Comparison of ENCODE assay signal across 8 mouse cellular contexts in the genomic region with DNA sequence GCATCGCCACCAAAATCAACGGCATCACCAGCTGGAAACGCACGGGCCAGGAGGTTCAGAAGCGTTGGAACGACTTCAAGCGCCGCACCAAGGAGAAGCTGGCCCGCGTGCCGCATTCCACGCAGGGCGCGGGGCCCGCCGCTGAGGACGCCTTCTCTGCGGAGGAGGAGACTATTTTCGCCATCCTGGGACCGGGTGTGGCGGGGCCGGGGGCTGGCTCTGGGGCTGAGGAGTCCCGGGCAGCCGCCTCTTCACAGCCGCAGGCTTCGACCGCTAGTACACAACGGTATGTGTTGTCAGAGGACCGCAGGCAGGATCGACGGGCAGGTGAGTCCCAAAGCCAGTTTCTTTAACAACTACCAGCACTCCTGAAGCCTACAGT. TPM values are rescaled to one million over a fixed set of nuclear protein-coding genes. Genes with fewer than 3 reads are reported as not detected.
DNase-seq lines count a peak whose midpoint lies in the region; ATAC-seq lines count a peak whose summit lies in the region.

No protein-coding gene starts in this region.

- no peak for DNase-seq in kidney, adult 11 months
- DNase-seq in MN1 (ENCODE audit: low spot score): peak; percentile 36
- DNase-seq in heart, postnatal 4 days: peak; percentile 30

- no peaks in the 10 kb centered on the region for H3K9me3 ChIP-seq in kidney, embryonic 14.5 days (ENCODE audit: control insufficient read depth, low read length)
- H3K9me3 ChIP-seq in embryonic facial prominence, embryonic 12.5 days: no peaks in the 10 kb centered on the region
- H3K9me3 ChIP-seq in liver, embryonic 15.5 days (replicated peaks): no peaks in the 10 kb centered on the region
- no peaks in the 10 kb centered on the region for H3K9me3 ChIP-seq in stomach, embryonic 14.5 days (ENCODE audit: control insufficient read depth, low read depth, low read length)

- peaks cover 8% of the 10 kb centered on the region for H3K27me3 ChIP-seq in kidney, embryonic 14.5 days (ENCODE audit: control insufficient read depth, insufficient read depth, low read length)
- H3K27me3 ChIP-seq in embryonic facial prominence, embryonic 12.5 days: peaks cover 30% of the 10 kb centered on the region
- peaks cover 69% of the 10 kb centered on the region for H3K27me3 ChIP-seq in liver, embryonic 15.5 days
- H3K27me3 ChIP-seq in stomach, embryonic 14.5 days (ENCODE audit: control insufficient read depth, insufficient read depth, low read length): no peaks in the 10 kb centered on the region

- H3K4me1 ChIP-seq in kidney, embryonic 14.5 days (ENCODE audit: control insufficient read depth, insufficient read depth, low read length): peaks cover 9% of the 10 kb centered on the region; the same call in 1 of the 2 replicates
- peaks cover 12% of the 10 kb centered on the region; the same call in 1 of the 2 replicates for H3K4me1 ChIP-seq in embryonic facial prominence, embryonic 12.5 days
- peaks cover 22% of the 10 kb centered on the region for H3K4me1 ChIP-seq in liver, embryonic 15.5 days (replicated peaks)
- 0 out of 2 replicates have a peak, but pooled peaks cover 6% of the 10 kb centered on the region for H3K4me1 ChIP-seq in stomach, embryonic 14.5 days (ENCODE audit: control insufficient read depth, insufficient read depth, low read length)

- 3% methylated on average over 31 of the region's 31 CpGs for WGBS in kidney, embryonic 14.5 days
- WGBS in embryonic facial prominence, embryonic 12.5 days: 3% methylated on average over 25 of the region's 31 CpGs
- 3% methylated on average over 31 of the region's 31 CpGs for WGBS in liver, embryonic 15.5 days (ENCODE audit: insufficient replicate concordance)
- 2% methylated on average over 31 of the region's 31 CpGs for WGBS in stomach, embryonic 14.5 days

- no peak for ATAC-seq in kidney, embryonic 14.5 days (ENCODE audit: low FRiP score, low TSS enrichment)
- no peak for ATAC-seq in embryonic facial prominence, embryonic 12.5 days (ENCODE audit: insufficient number of reproducible peaks, insufficient read depth, low FRiP score, low TSS enrichment)
- ATAC-seq in liver, embryonic 15.5 days (ENCODE audit: insufficient read depth): no peak
- ATAC-seq in stomach, embryonic 14.5 days (ENCODE audit: insufficient number of reproducible peaks, insufficient read depth, low FRiP score, low read depth): no peak
- ATAC-seq in monocyte, adult 5-6 weeks (replicated peaks; ENCODE audit: insufficient number of reproducible peaks, low FRiP score, low TSS enrichment, poor library complexity, severe bottlenecking): no peak

- H3K27ac ChIP-seq in kidney, embryonic 14.5 days (ENCODE audit: low read depth, low read length): no peak overlapping the region
- no peak overlapping the region for H3K27ac ChIP-seq in embryonic facial prominence, embryonic 12.5 days
- H3K27ac ChIP-seq in liver, embryonic 15.5 days (replicated peaks): no peak overlapping the region
- no peak overlapping the region for H3K27ac ChIP-seq in stomach, embryonic 14.5 days (ENCODE audit: low read length)

- peak overlapping the region; percentile 52 for H3K4me3 ChIP-seq in kidney, embryonic 14.5 days (ENCODE audit: low read length)
- H3K4me3 ChIP-seq in embryonic facial prominence, embryonic 12.5 days: peak overlapping the region; percentile 48
- H3K4me3 ChIP-seq in liver, embryonic 15.5 days (replicated peaks): peak overlapping the region; percentile 54
- peak overlapping the region; percentile 48 for H3K4me3 ChIP-seq in stomach, embryonic 14.5 days (ENCODE audit: low read depth, low read length)

- 0 out of 2 replicates have a peak, but pooled peaks cover 4% of the 10 kb centered on the region for H3K36me3 ChIP-seq in kidney, embryonic 14.5 days (ENCODE audit: control insufficient read depth, insufficient read depth, low read length)
- 0 out of 2 replicates have a peak, but pooled peaks cover 7% of the 10 kb centered on the region for H3K36me3 ChIP-seq in embryonic facial prominence, embryonic 12.5 days
- H3K36me3 ChIP-seq in liver, embryonic 15.5 days (replicated peaks): no peaks in the 10 kb centered on the region; the same call in 1 of the 2 replicates
- H3K36me3 ChIP-seq in stomach, embryonic 14.5 days (ENCODE audit: control insufficient read depth, insufficient read depth, low read length): peaks cover 7% of the 10 kb centered on the region; the same call in 1 of the 2 replicates

- H3K4me2 ChIP-seq in kidney, embryonic 14.5 days (replicated peaks; ENCODE audit: low read depth, low read length): peak overlapping the region; percentile 84
- H3K4me2 ChIP-seq in embryonic facial prominence, embryonic 12.5 days (replicated peaks): peak overlapping the region; percentile 77
- H3K4me2 ChIP-seq in liver, embryonic 15.5 days: peak overlapping the region; percentile 78
- H3K4me2 ChIP-seq in stomach, embryonic 14.5 days (replicated peaks; ENCODE audit: low read depth, low read length): peak overlapping the region; percentile 88

- H3K9ac ChIP-seq in kidney, embryonic 14.5 days (ENCODE audit: low read depth, low read length): peak overlapping the region; percentile 58
- peak overlapping the region; percentile 57 for H3K9ac ChIP-seq in embryonic facial prominence, embryonic 12.5 days
- H3K9ac ChIP-seq in liver, embryonic 15.5 days: no peak overlapping the region
- no peak overlapping the region for H3K9ac ChIP-seq in stomach, embryonic 14.5 days (replicated peaks; ENCODE audit: low read depth, low read length)

RNA-seq across cellular contexts. Expression of a gene that starts 1.2 kb away (rescaled TPM):
- 3.9 and 4.9 TPM in 2 replicates for polyA plus RNA-seq in kidney, embryonic 14.5 days (2014; fragmentation: Nextera tagmentation; extraction: Ambion mirVana)
- 7.7 and 9.8 TPM in 2 replicates for polyA plus RNA-seq in embryonic facial prominence, embryonic 12.5 days (2016; fragmentation: Nextera tagmentation; extraction: Ambion mirVana)
- 1 to 10 TPM; 1.4 to 1.5 TPM for total RNA-seq in heart, postnatal 4 days (2021)
- polyA plus RNA-seq in liver, embryonic 15.5 days (2015; fragmentation: Nextera tagmentation; extraction: Ambion mirVana): 0.15 and 0.55 TPM in 2 replicates
- polyA plus RNA-seq in stomach, embryonic 14.5 days (2014; fragmentation: Nextera tagmentation; extraction: Ambion mirVana): 3.0 and 3.5 TPM in 2 replicates
- total RNA-seq in monocyte, adult 5-6 weeks (2017): 0.75 to 2.1 TPM in 2 of 3 replicates, not detected in the other

RNA-seq across cellular contexts. Expression of a gene that starts 5.1 kb away (rescaled TPM):
- not detected in 2 replicates for polyA plus RNA-seq in kidney, embryonic 14.5 days (2014; fragmentation: Nextera tagmentation; extraction: Ambion mirVana)
- polyA plus RNA-seq in embryonic facial prominence, embryonic 12.5 days (2016; fragmentation: Nextera tagmentation; extraction: Ambion mirVana): not detected in 2 replicates
- total RNA-seq in heart, postnatal 4 days (2021): under 1 TPM in 1 of 2 experiments, not detected in 1; 0.23 TPM
- not detected in 2 replicates for polyA plus RNA-seq in liver, embryonic 15.5 days (2015; fragmentation: Nextera tagmentation; extraction: Ambion mirVana)
- polyA plus RNA-seq in stomach, embryonic 14.5 days (2014; fragmentation: Nextera tagmentation; extraction: Ambion mirVana): not detected in 2 replicates
- 0.49 TPM in 1 of 3 replicates, not detected in the others for total RNA-seq in monocyte, adult 5-6 weeks (2017)

RNA-seq across cellular contexts. Expression of a gene that starts 11.6 kb away (rescaled TPM):
- polyA plus RNA-seq in kidney, embryonic 14.5 days (2014; fragmentation: Nextera tagmentation; extraction: Ambion mirVana): 28.6 and 30.3 TPM in 2 replicates
- 47.1 and 48.6 TPM in 2 replicates for polyA plus RNA-seq in embryonic facial prominence, embryonic 12.5 days (2016; fragmentation: Nextera tagmentation; extraction: Ambion mirVana)
- total RNA-seq in heart, postnatal 4 days (2021): 10 to 100 TPM; 27.3 to 32.3 TPM
- 8.2 and 9.9 TPM in 2 replicates for polyA plus RNA-seq in liver, embryonic 15.5 days (2015; fragmentation: Nextera tagmentation; extraction: Ambion mirVana)
- 22.7 and 25.5 TPM in 2 replicates for polyA plus RNA-seq in stomach, embryonic 14.5 days (2014; fragmentation: Nextera tagmentation; extraction: Ambion mirVana)
- 7.1 to 10.5 TPM (median 7.8 TPM) in 3 replicates for total RNA-seq in monocyte, adult 5-6 weeks (2017)

RNA-seq across cellular contexts. Expression of a gene that starts 31.1 kb away (rescaled TPM):
- not detected in 2 replicates for polyA plus RNA-seq in kidney, embryonic 14.5 days (2014; fragmentation: Nextera tagmentation; extraction: Ambion mirVana)
- polyA plus RNA-seq in embryonic facial prominence, embryonic 12.5 days (2016; fragmentation: Nextera tagmentation; extraction: Ambion mirVana): 0.13 and 0.18 TPM in 2 replicates
- total RNA-seq in heart, postnatal 4 days (2021): not detected
- polyA plus RNA-seq in liver, embryonic 15.5 days (2015; fragmentation: Nextera tagmentation; extraction: Ambion mirVana): 45.8 and 52.1 TPM in 2 replicates
- polyA plus RNA-seq in stomach, embryonic 14.5 days (2014; fragmentation: Nextera tagmentation; extraction: Ambion mirVana): 14.8 and 15.3 TPM in 2 replicates
- total RNA-seq in monocyte, adult 5-6 weeks (2017): not detected in 3 replicates

RNA-seq across cellular contexts. Expression of a gene that starts 31.9 kb away (rescaled TPM):
- polyA plus RNA-seq in kidney, embryonic 14.5 days (2014; fragmentation: Nextera tagmentation; extraction: Ambion mirVana): 26.7 and 39.4 TPM in 2 replicates
- 51.8 and 56.5 TPM in 2 replicates for polyA plus RNA-seq in embryonic facial prominence, embryonic 12.5 days (2016; fragmentation: Nextera tagmentation; extraction: Ambion mirVana)
- total RNA-seq in heart, postnatal 4 days (2021): 10 to 100 TPM; 57.3 to 62.5 TPM
- polyA plus RNA-seq in liver, embryonic 15.5 days (2015; fragmentation: Nextera tagmentation; extraction: Ambion mirVana): 14.6 and 15.4 TPM in 2 replicates
- polyA plus RNA-seq in stomach, embryonic 14.5 days (2014; fragmentation: Nextera tagmentation; extraction: Ambion mirVana): 21.7 and 23.7 TPM in 2 replicates
- 23.9 to 51.1 TPM (median 38.5 TPM) in 3 replicates for total RNA-seq in monocyte, adult 5-6 weeks (2017)

Comparison
In these comparisons a context has a peak if more than half of its experiments do, and no peak if none do; other contexts are left out.
1. H3K9ac ChIP-seq: peak in kidney, embryonic 14.5 days (single experiment) and embryonic facial prominence, embryonic 12.5 days (single experiment); none in liver, embryonic 15.5 days (single experiment) and stomach, embryonic 14.5 days (single experiment).
2. Peak in every context shown above with its lines, with median percentiles within 50 percentile points of each other: H3K4me2 ChIP-seq and H3K4me3 ChIP-seq.